Mouse (Mus musculus) embryonic facial prominence, embryonic 10.5 days (tissue): ENCODE measurements around the gene Shkbp1. TPM values are rescaled to one million over a fixed set of nuclear protein-coding genes. Genes with fewer than 3 reads are reported as not detected.

Source experiments
- DNase-seq: peaks from one replicate; pipeline ENCODE4 v3.0.0-alpha.2; 2017; ENCODE audit warnings: low spot score
- H3K27ac ChIP-seq: fragments of 300-500 bp; sonication (generic); replicated peaks from 2 replicates; pipeline ENCODE4 v1.5.1; 2016; ENCODE audit warnings: mild to moderate bottlenecking
- H3K27me3 ChIP-seq: fragments of 300-500 bp; sonication (generic); replicated peaks from 2 replicates; pipeline ENCODE4 v1.6.1; 2016; ENCODE audit warnings: low read depth, mild to moderate bottlenecking; ENCODE audit not compliant: poor library complexity, severe bottlenecking
- H3K36me3 ChIP-seq: fragments of 300-500 bp; sonication (generic); replicated peaks from 2 replicates; pipeline ENCODE4 v1.6.1; 2016; ENCODE audit warnings: mild to moderate bottlenecking, moderate library complexity
- H3K4me1 ChIP-seq: fragments of 300-500 bp; sonication (generic); 2 replicates; pipeline ENCODE4 v1.6.1; 2016
- H3K4me3 ChIP-seq: fragments of 300-500 bp; sonication (generic); 2 replicates; pipeline ENCODE4 v1.5.1; 2016; ENCODE audit warnings: mild to moderate bottlenecking, moderate library complexity
- H3K9me3 ChIP-seq: fragments of 300-500 bp; sonication (generic); 2 replicates; pipeline ENCODE4 v1.6.1; 2016; ENCODE audit warnings: mild to moderate bottlenecking
- WGBS: fragments of 180-500 bp; shearing (Covaris S2); methylation state at CpG from one replicate; pipeline ENCODE4 v1.1.7; 2016; 5-methylcytosine and 5-hydroxymethylcytosine counted together
- polyA plus RNA-seq: library from polyadenylated mRNA; unstranded; fragments of >200 nt; fragmentation: Nextera tagmentation; extraction: Ambion mirVana; gene quantifications from 2 replicates; pipeline ENCODE4 v1.2.1, GENCODE M21; 2016

Shkbp1 gene
- polyA plus RNA-seq, 1 experiment from 2014 or later, result 80.3 TPM

GRCm38 (mm10) chr7:27339114-27339513 is 16.7 kb downstream of the Shkbp1 start:
- Histone ChIP-seq H3K27me3 (peaks cover 64% of the 10 kb centered on the region), H3K27ac (no peak overlapping the region), H3K9me3 (no peaks in the 10 kb centered on the region), H3K36me3 (peaks cover 29% of the 10 kb centered on the region), H3K4me3 (no peak overlapping the region; the same call in 1 of the 2 replicates), H3K4me1 (peaks cover 41% of the 10 kb centered on the region)
- no peak for DNase-seq
- 69% methylated on average over 4 of the region's 4 CpGs for WGBS

- peaks cover 12% of the 10 kb centered on the region for H3K36me3 ChIP-seq
- under 1% methylated on average over 36 of the region's 36 CpGs for WGBS
- H3K27me3 ChIP-seq, result peaks cover 82% of the 10 kb centered on the region
- peak; percentile 87 for DNase-seq
- H3K4me1 ChIP-seq, result peaks cover 55% of the 10 kb centered on the region
- H3K4me3 ChIP-seq, result peak within 1 kb of the TSS; percentile 66
- no peaks in the 10 kb centered on the region for H3K9me3 ChIP-seq
- peak within 1 kb of the TSS; percentile 83 for H3K27ac ChIP-seq
Measured at GRCm38 (mm10) chr7:27337175-27337853, 18.5 kb downstream of the Shkbp1 start, which contains the start of gene Ltbp4. TSS of gene Ltbp4 (minus strand) at chr7:27337692.

GRCm38 (mm10) chr7:27335928-27336823 is 19.6 kb downstream of the Shkbp1 start:
- H3K9me3 ChIP-seq, result no peaks in the 10 kb centered on the region
- H3K36me3 ChIP-seq, result 0 out of 2 replicates have a peak, but pooled peaks cover 2% of the 10 kb centered on the region
- H3K27me3 ChIP-seq, result peaks cover 93% of the 10 kb centered on the region
- peak overlapping the region; percentile 83 for H3K27ac ChIP-seq
- WGBS, result under 1% methylated on average over 47 of the region's 47 CpGs
- peak; percentile 91 for DNase-seq
- H3K4me3 ChIP-seq, result peak overlapping the region; percentile 66
- H3K4me1 ChIP-seq, result peaks cover 58% of the 10 kb centered on the region

- DNase-seq, result no peak
- WGBS, result 59% methylated on average over 15 of the region's 15 CpGs
- no peaks in the 10 kb centered on the region for H3K36me3 ChIP-seq
- peaks cover 99% of the 10 kb centered on the region for H3K27me3 ChIP-seq
- peak overlapping the region; percentile 60 for H3K4me3 ChIP-seq
- peaks cover 67% of the 10 kb centered on the region for H3K4me1 ChIP-seq
- H3K27ac ChIP-seq, result no peak overlapping the region
- H3K9me3 ChIP-seq, result 0 out of 2 replicates have a peak, but pooled peaks cover 2% of the 10 kb centered on the region
Measured at GRCm38 (mm10) chr7:27335011-27335720, 20.7 kb downstream of the Shkbp1 start.

GRCm38 (mm10) chr7:27334405-27334911 is 21.4 kb downstream of the Shkbp1 start:
- Histone ChIP-seq H3K9me3 (0 out of 2 replicates have a peak, but pooled peaks cover 2% of the 10 kb centered on the region), H3K4me1 (peaks cover 71% of the 10 kb centered on the region), H3K27ac (no peak overlapping the region), H3K36me3 (no peaks in the 10 kb centered on the region), H3K27me3 (peaks cover 99% of the 10 kb centered on the region), H3K4me3 (peak overlapping the region; percentile 60)
- 2% methylated on average over 32 of the region's 32 CpGs for WGBS
- DNase-seq, result no peak

- H3K4me3 ChIP-seq, result peak overlapping the region; percentile 60
- peaks cover 79% of the 10 kb centered on the region for H3K4me1 ChIP-seq
- H3K27me3 ChIP-seq, result peaks cover 99% of the 10 kb centered on the region
- 2% methylated on average over 66 of the region's 77 CpGs for WGBS
- no peaks in the 10 kb centered on the region for H3K36me3 ChIP-seq
- peak overlapping the region; percentile 59 for H3K27ac ChIP-seq
- H3K9me3 ChIP-seq, result 0 out of 2 replicates have a peak, but pooled peaks cover 2% of the 10 kb centered on the region
- peak; percentile 53 for DNase-seq
Measured at GRCm38 (mm10) chr7:27333316-27333941, 22.4 kb downstream of the Shkbp1 start.

GRCm38 (mm10) chr7:27332353-27333199 is 23.2 kb downstream of the Shkbp1 start:
- WGBS, result under 1% methylated on average over 39 of the region's 39 CpGs

GRCm38 (mm10) chr7:27331854-27332253 is 24.0 kb downstream of the Shkbp1 start:
- DNase-seq, result no peak
- 6% methylated on average over 8 of the region's 8 CpGs for WGBS
- H3K27me3 ChIP-seq, result peaks cover 99% of the 10 kb centered on the region
- peak overlapping the region; percentile 60; the same call in 1 of the 2 replicates for H3K4me3 ChIP-seq
- no peak overlapping the region for H3K27ac ChIP-seq
- 0 out of 2 replicates have a peak, but pooled peaks cover 2% of the 10 kb centered on the region for H3K9me3 ChIP-seq
- H3K36me3 ChIP-seq, result no peaks in the 10 kb centered on the region
- peaks cover 66% of the 10 kb centered on the region for H3K4me1 ChIP-seq

More at GRCm38 (mm10) chr7:27332353-27333199, 23.2 kb downstream of the Shkbp1 start:
- H3K4me3 ChIP-seq, result peak overlapping the region; percentile 60
- H3K9me3 ChIP-seq, result 0 out of 2 replicates have a peak, but pooled peaks cover 2% of the 10 kb centered on the region
- H3K36me3 ChIP-seq, result no peaks in the 10 kb centered on the region
- peak; percentile 88 for DNase-seq
- H3K4me1 ChIP-seq, result peaks cover 73% of the 10 kb centered on the region
- peaks cover 99% of the 10 kb centered on the region for H3K27me3 ChIP-seq
- no peak overlapping the region for H3K27ac ChIP-seq

- DNase-seq, result no peak
- Histone ChIP-seq H3K9me3 (0 out of 2 replicates have a peak, but pooled peaks cover 2% of the 10 kb centered on the region), H3K27me3 (peaks cover 99% of the 10 kb centered on the region), H3K4me3 (peak overlapping the region; percentile 60; the same call in 1 of the 2 replicates), H3K27ac (no peak overlapping the region), H3K4me1 (peaks cover 65% of the 10 kb centered on the region), H3K36me3 (no peaks in the 10 kb centered on the region)
- WGBS, result 5% methylated on average over 8 of the region's 8 CpGs
Measured at GRCm38 (mm10) chr7:27331541-27331851, 24.3 kb downstream of the Shkbp1 start.

- peak; percentile 85 for DNase-seq
- Histone ChIP-seq H3K4me1 (peaks cover 69% of the 10 kb centered on the region), H3K27ac (0 out of 2 replicates have a peak overlapping the region, but pooled peaks have one; percentile 37), H3K4me3 (peak overlapping the region; percentile 60), H3K36me3 (no peaks in the 10 kb centered on the region), H3K27me3 (peaks cover 100% of the 10 kb centered on the region), H3K9me3 (0 out of 2 replicates have a peak, but pooled peaks cover 2% of the 10 kb centered on the region)
- under 1% methylated on average over 39 of the region's 39 CpGs for WGBS
Measured at GRCm38 (mm10) chr7:27330709-27331540, 24.9 kb downstream of the Shkbp1 start.
